Mouse (Mus musculus) G1E (cell line): ENCODE results near the gene Col6a4.

ENCODE experiments used
- CTCF ChIP-seq: IDR thresholded peaks from 2 replicates; pipeline ENCODE4 v1.5.1; 2012; ENCODE audit warnings: low read depth, low read length, inconsistent platforms, mixed read lengths
- GATA1 ChIP-seq: IDR thresholded peaks from 2 replicates; pipeline ENCODE4 v1.6.1; 2012; ENCODE audit warnings: borderline replicate concordance, low read length, inconsistent platforms, mixed read lengths
- POLR2AphosphoS5 ChIP-seq: IDR thresholded peaks from 2 replicates; pipeline ENCODE4 v1.6.1; 2012; ENCODE audit warnings: low read depth, low read length, inconsistent platforms; ENCODE audit not compliant: insufficient replicate concordance
- TAL1 ChIP-seq: conservative IDR thresholded peaks from 2 replicates; pipeline ENCODE4 v1.6.1; 2012; ENCODE audit warnings: low read depth, low read length, inconsistent platforms, mixed read lengths

DNA sequence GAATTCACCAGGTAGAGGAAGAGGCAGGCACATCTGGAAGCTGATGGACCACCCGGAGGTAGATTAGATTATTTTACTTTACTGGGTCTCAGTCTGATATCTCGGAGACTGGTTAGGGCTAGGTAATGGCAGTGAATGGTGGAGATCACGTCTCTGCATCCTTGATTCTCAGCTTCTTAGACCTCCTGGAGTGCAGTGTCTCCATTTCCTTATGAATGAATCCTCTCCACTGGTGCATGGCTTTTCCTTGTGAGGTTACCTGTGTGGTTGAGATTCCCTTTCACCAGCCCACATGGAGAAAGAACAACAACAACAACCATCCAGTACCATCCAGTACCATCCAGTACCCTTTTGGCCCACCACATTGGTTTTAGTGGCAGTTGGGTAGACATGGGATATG, 124.6 kb downstream of the Col6a4 start:
- no peak for TF ChIP-seq GATA1
- TF ChIP-seq CTCF: no peak
- TF ChIP-seq TAL1: no peak
- no peak for TF ChIP-seq POLR2AphosphoS5
